Mouse (Mus musculus) spleen, adult 2 months (tissue): ENCODE measurements around the gene Ralbp1.

ENCODE experiments used
- CTCF ChIP-seq: fragments of 200-500 bp; IDR thresholded peaks from 2 replicates; pipeline ENCODE4 v1.5.1; 2011; ENCODE audit warnings: mild to moderate bottlenecking, inconsistent platforms; ENCODE audit not compliant: insufficient read depth, insufficient read length, insufficient replicate concordance; ENCODE audit errors: extremely low read depth
- POLR2A ChIP-seq: fragments of 200-500 bp; IDR thresholded peaks from 2 replicates; pipeline ENCODE4 v1.6.1; 2011; ENCODE audit warnings: low read depth, low read length, inconsistent platforms

DNA sequence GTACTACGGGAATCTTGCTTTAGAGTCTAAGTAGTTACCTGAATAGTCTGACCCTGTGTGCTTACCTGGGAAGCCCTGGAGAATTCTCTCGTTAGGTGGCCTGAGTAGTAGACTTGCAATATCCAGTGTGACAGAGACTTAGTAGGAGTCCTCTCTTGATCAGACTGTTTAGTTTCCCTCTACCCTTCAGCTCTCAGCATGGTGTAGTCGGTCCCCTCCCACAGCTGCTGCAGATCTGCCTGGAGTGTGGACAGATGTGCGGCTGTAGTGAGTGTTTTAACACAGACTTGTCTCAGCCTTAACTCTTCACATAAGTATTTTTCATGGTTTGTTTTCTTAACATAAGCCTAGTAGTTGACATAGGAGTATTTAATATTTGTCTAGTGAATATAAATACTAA, 83.6 kb downstream of the Ralbp1 start:
- no peak for TF ChIP-seq CTCF
- TF ChIP-seq POLR2A, result no peak
